Mouse (Mus musculus) liver, embryonic 11.5 days (tissue): ENCODE results near the gene Doc2g. TPM values are rescaled to one million over a fixed set of nuclear protein-coding genes. Genes with fewer than 3 reads are reported as not detected.
"Not testable (repeated sequence)": the region's sequence is repeated elsewhere in the genome, so short reads cannot be mapped to it uniquely, and the experiment has no call there.

Source experiments
- ATAC-seq: fragments of 200-750 bp; cut with Nextera tagmentation; replicated peaks from 2 replicates; pipeline ENCODE4 v1.8.0; 2017; ENCODE audit warnings: moderate number of reproducible peaks, mild to moderate bottlenecking, moderate TSS enrichment, moderate library complexity; ENCODE audit not compliant: low FRiP score
- DNase-seq: peaks from one replicate; pipeline ENCODE4 v3.0.0-alpha.2; 2017; ENCODE audit warnings: low spot score
- H3K27ac ChIP-seq: fragments of 300-500 bp; sonication (generic); 2 replicates; pipeline ENCODE4 v1.5.1; 2014; ENCODE audit warnings: mild to moderate bottlenecking, low read depth, low read length, control low read depth
- H3K27me3 ChIP-seq: fragments of 300-500 bp; sonication (generic); replicated peaks from 2 replicates; pipeline ENCODE4 v1.6.1; 2014; ENCODE audit warnings: low read length, mixed read lengths; ENCODE audit not compliant: control insufficient read depth, insufficient read depth
- H3K36me3 ChIP-seq: fragments of 300-500 bp; sonication (generic); 2 replicates; pipeline ENCODE4 v1.6.1; 2014; ENCODE audit warnings: mild to moderate bottlenecking, low read length, moderate library complexity, mixed read lengths; ENCODE audit not compliant: control insufficient read depth, insufficient read depth
- H3K4me1 ChIP-seq: fragments of 300-500 bp; sonication (generic); replicated peaks from 2 replicates; pipeline ENCODE4 v1.6.1; 2014; ENCODE audit warnings: low read length, mixed read lengths; ENCODE audit not compliant: control insufficient read depth, insufficient read depth
- H3K4me2 ChIP-seq: fragments of 300-500 bp; sonication (generic); 2 replicates; pipeline ENCODE4 v1.6.1; 2014; ENCODE audit warnings: mild to moderate bottlenecking, control low read depth, moderate library complexity
- H3K4me3 ChIP-seq: fragments of 300-500 bp; sonication (generic); 2 replicates; pipeline ENCODE4 v1.5.1; 2014; ENCODE audit warnings: low read depth, low read length, control low read depth
- H3K9ac ChIP-seq: fragments of 300-500 bp; sonication (generic); 2 replicates; pipeline ENCODE4 v1.6.1; 2014; ENCODE audit warnings: low read depth, low read length, control low read depth
- H3K9me3 ChIP-seq: fragments of 300-500 bp; sonication (generic); 2 replicates; pipeline ENCODE4 v1.6.1; 2016; ENCODE audit warnings: low read length, inconsistent platforms, mixed read lengths; ENCODE audit not compliant: control insufficient read depth
- WGBS: fragments of 180-500 bp; shearing (Covaris S2); extraction: QIAGEN DNeasy Blood & Tissue Kit; methylation state at CpG from one replicate; pipeline ENCODE4 v1.1.7; 2014; 5-methylcytosine and 5-hydroxymethylcytosine counted together
- polyA plus RNA-seq: library from polyadenylated mRNA; unstranded; fragments of >200 nt; fragmentation: Nextera tagmentation; extraction: Ambion mirVana; gene quantifications from 2 replicates; pipeline ENCODE4 v1.2.1, GENCODE M21; 2014

Doc2g gene
- polyA plus RNA-seq, 1 experiment from 2014 or later = 4.1 TPM

GRCm38 (mm10) chr19:3964030-3964429 is 39.1 kb upstream of the Doc2g start:
- H3K4me1 ChIP-seq = peaks cover 3% of the 10 kb centered on the region
- H3K9ac ChIP-seq = no peak overlapping the region
- H3K4me2 ChIP-seq = no peak overlapping the region
- ATAC-seq (no peak), DNase-seq (no peak)
- H3K4me3 ChIP-seq = no peak overlapping the region
- no peaks in the 10 kb centered on the region for H3K9me3 ChIP-seq
- no peaks in the 10 kb centered on the region for H3K36me3 ChIP-seq
- no peak overlapping the region for H3K27ac ChIP-seq
- no peaks in the 10 kb centered on the region for H3K27me3 ChIP-seq
- 65% methylated on average over 4 of the region's 4 CpGs for WGBS

- peaks cover 3% of the 10 kb centered on the region for H3K4me1 ChIP-seq
- H3K9ac ChIP-seq = no peak overlapping the region
- ATAC-seq (no peak), DNase-seq (no peak)
- H3K27me3 ChIP-seq = no peaks in the 10 kb centered on the region
- no peaks in the 10 kb centered on the region for H3K36me3 ChIP-seq
- no peak overlapping the region for H3K4me2 ChIP-seq
- 67% methylated on average over 11 of the region's 11 CpGs for WGBS
- H3K27ac ChIP-seq = no peak overlapping the region
- no peak overlapping the region for H3K4me3 ChIP-seq
- no peaks in the 10 kb centered on the region for H3K9me3 ChIP-seq
Observed at GRCm38 (mm10) chr19:3966330-3967075, 36.6 kb upstream of the Doc2g start.

GRCm38 (mm10) chr19:3967258-3967657 is 35.9 kb upstream of the Doc2g start:
- Histone ChIP-seq H3K27me3 (no peaks in the 10 kb centered on the region), H3K4me3 (no peak overlapping the region), H3K27ac (no peak overlapping the region), H3K9ac (no peak overlapping the region), H3K36me3 (no peaks in the 10 kb centered on the region), H3K4me2 (no peak overlapping the region), H3K4me1 (peaks cover 4% of the 10 kb centered on the region), H3K9me3 (no peaks in the 10 kb centered on the region)
- ATAC-seq = peak; percentile 34; the same call in 1 of the 2 replicates
- WGBS = 40% methylated on average over 3 of the region's 3 CpGs
- no peak for DNase-seq

GRCm38 (mm10) chr19:3972229-3972628 is 30.9 kb upstream of the Doc2g start, which contains the start of gene Aldh3b2:
Gene Aldh3b2 (plus strand): TSS chr19:3972328.
- no peak within 1 kb of the TSS for H3K9ac ChIP-seq
- H3K4me1 ChIP-seq = peaks cover 8% of the 10 kb centered on the region
- H3K4me3 ChIP-seq = no peak within 1 kb of the TSS
- no peaks in the 10 kb centered on the region for H3K9me3 ChIP-seq
- no peak within 1 kb of the TSS for H3K27ac ChIP-seq
- H3K4me2 ChIP-seq = no peak within 1 kb of the TSS
- ATAC-seq (peak; percentile 86), DNase-seq (no peak)
- no peaks in the 10 kb centered on the region for H3K27me3 ChIP-seq
- H3K36me3 ChIP-seq = no peaks in the 10 kb centered on the region
- 36% methylated on average over 9 of the region's 9 CpGs for WGBS

- not testable (repeated sequence) for H3K4me2 ChIP-seq, H3K27me3 ChIP-seq, H3K9ac ChIP-seq, H3K4me3 ChIP-seq, H3K9me3 ChIP-seq, H3K27ac ChIP-seq, H3K4me1 ChIP-seq, DNase-seq, ATAC-seq, H3K36me3 ChIP-seq
- WGBS = 83% methylated on average over 6 of the region's 6 CpGs
Observed at GRCm38 (mm10) chr19:3974608-3975007, 28.5 kb upstream of the Doc2g start.

- no peak overlapping the region for H3K27ac ChIP-seq
- WGBS = 79% methylated on average over 2 of the region's 2 CpGs
- peaks cover 7% of the 10 kb centered on the region for H3K4me1 ChIP-seq
- ATAC-seq (no peak), DNase-seq (no peak)
- no peaks in the 10 kb centered on the region for H3K27me3 ChIP-seq
- H3K4me2 ChIP-seq = no peak overlapping the region
- H3K36me3 ChIP-seq = no peaks in the 10 kb centered on the region
- no peak overlapping the region for H3K9ac ChIP-seq
- H3K4me3 ChIP-seq = no peak overlapping the region
- no peaks in the 10 kb centered on the region for H3K9me3 ChIP-seq
Observed at GRCm38 (mm10) chr19:3975866-3976265, 27.2 kb upstream of the Doc2g start.

GRCm38 (mm10) chr19:3980309-3980708 is 22.8 kb upstream of the Doc2g start:
- WGBS = 12% methylated on average over 4 of the region's 4 CpGs
- Histone ChIP-seq H3K27me3 (no peaks in the 10 kb centered on the region), H3K4me3 (no peak overlapping the region), H3K4me1 (peaks cover 9% of the 10 kb centered on the region), H3K4me2 (no peak overlapping the region), H3K27ac (no peak overlapping the region), H3K9ac (no peak overlapping the region), H3K36me3 (no peaks in the 10 kb centered on the region), H3K9me3 (no peaks in the 10 kb centered on the region)
- ATAC-seq = peak; percentile 54; the same call in 1 of the 2 replicates
- DNase-seq = peak; percentile 58

- Histone ChIP-seq H3K4me1 (peaks cover 14% of the 10 kb centered on the region), H3K9me3 (no peaks in the 10 kb centered on the region), H3K27me3 (no peaks in the 10 kb centered on the region), H3K36me3 (no peaks in the 10 kb centered on the region), H3K9ac (no peak overlapping the region), H3K4me3 (no peak overlapping the region), H3K27ac (no peak overlapping the region), H3K4me2 (no peak overlapping the region)
- 62% methylated on average over 9 of the region's 9 CpGs for WGBS
- ATAC-seq (no peak), DNase-seq (no peak)
Observed at GRCm38 (mm10) chr19:3980917-3981316, 22.2 kb upstream of the Doc2g start.

GRCm38 (mm10) chr19:3983527-3984200 is 19.4 kb upstream of the Doc2g start:
- Histone ChIP-seq H3K9me3 (no peaks in the 10 kb centered on the region), H3K36me3 (no peaks in the 10 kb centered on the region), H3K4me2 (no peak overlapping the region), H3K4me3 (no peak overlapping the region), H3K4me1 (peaks cover 25% of the 10 kb centered on the region), H3K27ac (no peak overlapping the region), H3K9ac (no peak overlapping the region), H3K27me3 (no peaks in the 10 kb centered on the region)
- DNase-seq (no peak), ATAC-seq (no peak)
- 60% methylated on average over 9 of the region's 9 CpGs for WGBS
